Mouse (Mus musculus): ENCODE measurements around the gene Prkce. TPM values are rescaled to one million over a fixed set of nuclear protein-coding genes. Genes with fewer than 3 reads are reported as not detected.

The Prkce gene
- polyA plus RNA-seq, 1 experiment = 9.6 TPM

- Histone ChIP-seq H3K4me1 (ENCODE audit: control insufficient read depth, insufficient read depth, low read length) (no peaks in the 10 kb centered on the region), H3K27ac (ENCODE audit: insufficient read depth, low read length) (no peak overlapping the region), H3K4me3 (ENCODE audit: insufficient read depth, low read length) (no peak overlapping the region)
- no peak for TF ChIP-seq POLR2A (IDR thresholded peaks at IDR 0.05; ENCODE audit: low read depth, low read length)
- TF ChIP-seq CTCF (IDR thresholded peaks at IDR 0.05; ENCODE audit: borderline replicate concordance, insufficient read depth, low read length) = no peak
Observed at GRCm38 (mm10) chr17:86559206-86559891, 391.8 kb downstream of the Prkce start.

DNA sequence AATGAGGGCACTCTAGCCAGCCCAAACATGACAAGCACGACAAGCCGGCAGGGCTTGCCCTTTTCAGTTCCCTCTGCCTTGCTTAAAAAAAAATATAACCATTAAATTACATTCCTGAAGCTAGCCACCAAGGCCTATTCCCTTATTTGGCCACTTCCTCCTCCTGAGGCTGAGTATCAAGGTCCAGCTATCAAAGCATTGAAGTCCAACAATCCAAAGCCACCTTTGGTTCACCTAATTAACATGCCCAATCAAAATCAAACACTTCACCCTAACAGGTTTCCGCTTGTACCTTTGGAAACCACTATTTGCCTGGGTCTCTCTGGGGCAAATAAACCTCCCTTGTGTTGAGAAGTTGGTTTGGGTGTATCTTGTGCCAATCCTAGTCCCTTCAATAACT, 392.9 kb downstream of the Prkce start:
- Histone ChIP-seq H3K27ac (ENCODE audit: insufficient read depth, low read length) (no peak overlapping the region), H3K4me1 (ENCODE audit: control insufficient read depth, insufficient read depth, low read length) (no peaks in the 10 kb centered on the region), H3K4me3 (ENCODE audit: insufficient read depth, low read length) (no peak overlapping the region)
- TF ChIP-seq POLR2A (IDR thresholded peaks at IDR 0.05; ENCODE audit: low read depth, low read length) (no peak), CTCF (IDR thresholded peaks at IDR 0.05; ENCODE audit: borderline replicate concordance, insufficient read depth, low read length) (no peak)

DNA sequence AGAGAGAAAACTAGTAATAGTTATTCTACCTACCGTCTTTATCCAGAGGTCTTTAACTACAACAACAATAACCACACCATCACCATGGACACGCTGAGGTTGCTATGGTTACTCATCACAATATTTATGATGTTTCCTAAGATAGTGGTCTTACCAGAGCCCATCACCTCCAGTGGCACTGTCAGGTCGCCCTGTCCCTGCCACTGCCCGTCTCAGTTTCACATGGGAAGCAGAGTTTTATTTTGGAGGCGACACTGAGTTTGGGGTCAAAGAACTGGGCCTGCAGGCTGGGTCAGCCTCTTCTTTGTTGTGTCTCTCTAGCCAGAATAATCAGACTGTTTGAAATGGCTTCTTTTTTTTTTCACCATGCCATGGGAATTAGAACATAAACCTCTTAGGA, 402.9 kb downstream of the Prkce start:
- Histone ChIP-seq H3K4me3 (ENCODE audit: insufficient read depth, low read length) (no peak overlapping the region), H3K4me1 (ENCODE audit: control insufficient read depth, insufficient read depth, low read length) (peaks cover 4% of the 10 kb centered on the region; the same call in 1 of the 2 replicates), H3K27ac (ENCODE audit: insufficient read depth, low read length) (no peak overlapping the region)
- TF ChIP-seq POLR2A (IDR thresholded peaks at IDR 0.05; ENCODE audit: low read depth, low read length) (no peak), CTCF (IDR thresholded peaks at IDR 0.05; ENCODE audit: borderline replicate concordance, insufficient read depth, low read length) (no peak)

DNA sequence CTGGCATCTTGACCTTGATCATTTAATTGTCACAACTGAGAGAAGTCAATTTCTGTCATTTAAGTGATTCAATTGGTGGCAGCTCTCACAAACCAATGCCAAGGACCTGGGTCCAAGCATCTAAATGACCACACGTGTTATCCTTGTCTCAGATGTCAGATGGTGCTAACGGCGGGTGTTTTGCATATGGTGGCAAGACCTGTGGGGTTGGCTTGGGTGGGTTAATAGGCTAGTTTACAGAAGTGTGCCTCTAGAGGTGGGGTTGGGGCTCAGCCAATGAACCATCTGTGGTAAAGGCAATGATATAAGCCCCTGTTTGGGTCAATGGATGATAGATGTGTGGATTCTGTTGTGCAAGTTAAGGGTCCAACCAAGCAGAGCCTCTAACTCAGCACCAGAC, 403.7 kb downstream of the Prkce start:
- peaks cover 4% of the 10 kb centered on the region; the same call in 1 of the 2 replicates for H3K4me1 ChIP-seq (ENCODE audit: control insufficient read depth, insufficient read depth, low read length)
- no peak for TF ChIP-seq CTCF (IDR thresholded peaks at IDR 0.05; ENCODE audit: borderline replicate concordance, insufficient read depth, low read length)
- TF ChIP-seq POLR2A (IDR thresholded peaks at IDR 0.05; ENCODE audit: low read depth, low read length) = no peak
- no peak overlapping the region for H3K27ac ChIP-seq (ENCODE audit: insufficient read depth, low read length)
- H3K4me3 ChIP-seq (ENCODE audit: insufficient read depth, low read length) = no peak overlapping the region

DNA sequence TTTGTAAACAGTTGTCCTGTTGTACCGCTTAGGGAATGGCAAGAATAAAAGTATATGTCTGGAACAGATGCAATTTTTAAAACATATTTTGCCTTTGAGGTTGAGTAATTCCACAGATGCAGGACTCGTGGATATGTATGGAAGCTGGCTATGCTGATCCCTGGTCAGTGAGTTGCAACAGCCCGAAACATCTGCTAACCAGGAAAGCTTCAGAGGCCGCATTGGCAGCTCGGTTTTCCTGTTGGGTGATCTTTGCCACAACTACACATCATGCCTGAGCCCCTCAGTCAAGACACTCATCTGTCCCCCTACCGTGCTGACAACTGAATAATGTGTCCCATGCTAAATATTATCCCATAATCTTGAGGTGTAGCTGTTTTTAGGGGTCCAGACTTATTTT, 404.6 kb downstream of the Prkce start:
- H3K4me3 ChIP-seq (ENCODE audit: insufficient read depth, low read length) = no peak overlapping the region
- peaks cover 4% of the 10 kb centered on the region; the same call in 1 of the 2 replicates for H3K4me1 ChIP-seq (ENCODE audit: control insufficient read depth, insufficient read depth, low read length)
- TF ChIP-seq POLR2A (IDR thresholded peaks at IDR 0.05; ENCODE audit: low read depth, low read length) (no peak), CTCF (IDR thresholded peaks at IDR 0.05; ENCODE audit: borderline replicate concordance, insufficient read depth, low read length) (no peak)
- H3K27ac ChIP-seq (ENCODE audit: insufficient read depth, low read length) = no peak overlapping the region

- TF ChIP-seq POLR2A (IDR thresholded peaks at IDR 0.05; ENCODE audit: low read depth, low read length) = no peak
- TF ChIP-seq CTCF (IDR thresholded peaks at IDR 0.05; ENCODE audit: borderline replicate concordance, insufficient read depth, low read length) = no peak
- Histone ChIP-seq H3K4me1 (ENCODE audit: control insufficient read depth, insufficient read depth, low read length) (peaks cover 4% of the 10 kb centered on the region; the same call in 1 of the 2 replicates), H3K27ac (ENCODE audit: insufficient read depth, low read length) (no peak overlapping the region), H3K4me3 (ENCODE audit: insufficient read depth, low read length) (no peak overlapping the region)
Observed at GRCm38 (mm10) chr17:86572576-86572975, 405.0 kb downstream of the Prkce start.

DNA sequence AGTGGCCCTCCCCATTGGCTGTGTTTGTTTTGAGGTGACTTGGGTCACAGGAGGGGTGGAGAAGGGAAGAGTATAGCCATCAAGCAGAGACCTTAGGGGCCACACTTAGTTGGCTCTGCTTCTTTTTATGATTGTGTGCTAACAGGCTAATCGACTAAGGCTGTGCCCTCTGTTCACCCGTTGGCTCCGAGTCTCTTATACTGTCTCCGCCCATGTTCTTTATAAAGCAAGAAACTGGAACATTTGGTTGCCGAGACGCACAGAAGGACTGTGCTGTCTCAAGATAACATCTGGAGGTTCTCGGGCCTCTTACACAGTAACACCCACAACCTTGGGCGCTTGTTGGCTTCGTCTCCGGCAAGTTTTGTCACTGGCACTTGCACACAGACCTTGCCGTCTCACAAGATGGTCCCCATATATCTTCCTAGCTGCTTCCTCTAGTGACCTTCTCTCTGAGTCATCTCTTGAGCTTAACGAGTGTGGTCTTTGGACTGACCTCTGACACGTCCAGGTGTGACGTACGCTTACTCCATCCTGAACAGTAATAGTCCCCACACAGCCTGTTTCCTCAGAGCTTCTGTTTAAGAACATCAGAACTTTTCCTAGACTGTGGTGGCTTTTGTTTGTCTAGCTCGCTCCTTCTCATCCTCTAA, 406.1 kb downstream of the Prkce start:
- H3K4me3 ChIP-seq (ENCODE audit: insufficient read depth, low read length) = no peak overlapping the region
- peaks cover 4% of the 10 kb centered on the region; the same call in 1 of the 2 replicates for H3K4me1 ChIP-seq (ENCODE audit: control insufficient read depth, insufficient read depth, low read length)
- TF ChIP-seq CTCF (IDR thresholded peaks at IDR 0.05; ENCODE audit: borderline replicate concordance, insufficient read depth, low read length) = no peak
- no peak for TF ChIP-seq POLR2A (IDR thresholded peaks at IDR 0.05; ENCODE audit: low read depth, low read length)
- no peak overlapping the region for H3K27ac ChIP-seq (ENCODE audit: insufficient read depth, low read length)

- no peak for TF ChIP-seq POLR2A (IDR thresholded peaks at IDR 0.05; ENCODE audit: low read depth, low read length)
- no peaks in the 10 kb centered on the region for H3K4me1 ChIP-seq (ENCODE audit: control insufficient read depth, insufficient read depth, low read length)
- no peak overlapping the region for H3K27ac ChIP-seq (ENCODE audit: insufficient read depth, low read length)
- H3K4me3 ChIP-seq (ENCODE audit: insufficient read depth, low read length) = no peak overlapping the region
Observed at GRCm38 (mm10) chr17:86580724-86581123, 413.1 kb downstream of the Prkce start.

DNA sequence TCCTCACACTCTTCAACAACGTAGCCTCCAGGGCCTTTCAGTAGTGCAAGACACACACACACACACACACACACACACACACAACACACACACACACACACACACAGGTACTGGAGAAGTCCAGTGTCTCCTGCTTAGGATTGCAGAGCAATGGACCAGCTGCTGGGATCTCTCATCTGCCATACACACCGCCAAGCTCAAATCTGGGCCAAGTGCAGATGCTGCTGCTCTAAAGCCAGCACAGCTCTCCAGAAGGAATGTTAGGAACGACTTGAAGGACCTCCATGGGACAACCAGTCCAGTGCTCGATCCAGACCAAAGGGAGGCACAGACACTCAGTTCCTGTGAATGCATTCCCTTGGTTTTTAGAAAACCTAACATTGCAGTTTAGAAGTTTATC, 414.8 kb downstream of the Prkce start:
- Histone ChIP-seq H3K27ac (ENCODE audit: insufficient read depth, low read length) (no peak overlapping the region), H3K4me3 (ENCODE audit: insufficient read depth, low read length) (no peak overlapping the region), H3K4me1 (ENCODE audit: control insufficient read depth, insufficient read depth, low read length) (no peaks in the 10 kb centered on the region)
- TF ChIP-seq POLR2A (IDR thresholded peaks at IDR 0.05; ENCODE audit: low read depth, low read length) (no peak), CTCF (IDR thresholded peaks at IDR 0.05; ENCODE audit: borderline replicate concordance, insufficient read depth, low read length) (no peak)

DNA sequence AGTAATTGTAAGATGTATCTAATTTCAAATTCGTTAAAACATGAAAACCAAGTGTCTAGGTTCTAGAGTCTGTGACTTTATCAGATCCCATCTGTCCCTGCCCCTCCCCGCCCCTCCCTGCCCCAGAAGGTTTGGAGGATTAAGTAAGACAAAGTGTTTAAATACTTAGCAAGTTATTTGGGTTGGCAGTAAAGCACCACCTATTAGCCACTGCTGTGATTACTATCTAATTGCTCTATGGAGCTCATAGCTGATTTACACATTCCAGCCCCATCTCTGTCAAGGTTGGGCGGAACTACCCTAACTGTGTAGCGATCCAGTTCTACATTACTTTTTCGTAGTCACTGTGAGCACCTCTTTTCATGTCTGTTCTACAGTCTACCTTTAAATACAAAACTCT, 418.9 kb downstream of the Prkce start:
- TF ChIP-seq CTCF (IDR thresholded peaks at IDR 0.05; ENCODE audit: borderline replicate concordance, insufficient read depth, low read length) (no peak), POLR2A (IDR thresholded peaks at IDR 0.05; ENCODE audit: low read depth, low read length) (no peak)

More for the DNA sequence above, 418.9 kb downstream of the Prkce start:
- H3K4me3 ChIP-seq (ENCODE audit: insufficient read depth, low read length) = no peak overlapping the region
- H3K27ac ChIP-seq (ENCODE audit: insufficient read depth, low read length) = no peak overlapping the region
- H3K4me1 ChIP-seq (ENCODE audit: control insufficient read depth, insufficient read depth, low read length) = no peaks in the 10 kb centered on the region; the same call in 1 of the 2 replicates
